7 mouse cellular contexts compared by ENCODE assay signal in the genomic region with DNA sequence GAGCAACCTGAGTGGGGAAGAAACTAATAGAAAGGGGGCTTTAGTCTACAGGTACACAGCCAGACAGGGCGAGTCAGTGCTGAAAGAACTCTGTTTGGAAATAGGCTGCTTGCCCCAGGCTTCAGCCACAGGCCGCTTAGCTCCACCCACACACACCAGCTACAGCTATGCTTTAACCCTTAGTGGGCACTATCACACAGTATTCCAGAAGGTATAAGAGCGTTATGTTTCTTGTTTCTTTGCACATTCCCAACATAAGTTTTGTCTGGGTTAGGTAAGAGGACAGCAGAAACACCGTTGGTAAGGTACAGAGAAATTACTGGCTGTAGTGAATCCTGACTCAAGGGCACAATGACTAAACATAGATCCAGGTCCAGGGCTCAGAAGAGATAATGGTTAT.
A peak's percentile ranks its signal among the peaks of the same experiment; 100 is the strongest.
DNase-seq lines count a peak whose midpoint lies in the region; ATAC-seq lines count a peak whose summit lies in the region.

No protein-coding gene starts in this region.

- H3K27ac ChIP-seq in limb, embryonic 12.5 days = no peak overlapping the region
- H3K27ac ChIP-seq in midbrain, embryonic 16.5 days (ENCODE audit: low read length) = no peak overlapping the region

- H3K36me3 ChIP-seq in limb, embryonic 12.5 days = no peaks in the 10 kb centered on the region
- H3K36me3 ChIP-seq in midbrain, embryonic 16.5 days (ENCODE audit: control insufficient read depth, insufficient read depth, low read length) = no peaks in the 10 kb centered on the region

- H3K9ac ChIP-seq in limb, embryonic 12.5 days (replicated peaks) = no peak overlapping the region
- H3K9ac ChIP-seq in midbrain, embryonic 16.5 days (ENCODE audit: low read depth, low read length) = no peak overlapping the region

- peak; percentile 75 for DNase-seq in 416B (ENCODE audit: low read depth)
- peak; percentile 82 for DNase-seq in Muller cell, postnatal 12 days (ENCODE audit: inconsistent ontology term)
- DNase-seq in embryo, embryonic 9.5 days (ENCODE audit: extremely low spot score) = peak; percentile 45
- DNase-seq in right cerebral cortex, adult 18-20 months = no peak

- 9% methylated on average over 4 of the region's 4 CpGs for WGBS in limb, embryonic 12.5 days
- WGBS in midbrain, embryonic 16.5 days = 7% methylated on average over 4 of the region's 4 CpGs

- peak; percentile 50 to 53; a peak in 3 of 4 replicates for ATAC-seq in hematopoietic stem cell, adult 5-6 weeks (replicated peaks in 1 of 2; ENCODE audit: insufficient read depth in 1 of 2, low FRiP score in 2 of 2, low TSS enrichment in 1 of 2, low read depth in 1 of 2, poor library complexity in 2 of 2, severe bottlenecking in 2 of 2)
- 0 out of 2 replicates have a peak, but pooled peaks have one; percentile 39 for ATAC-seq in limb, embryonic 12.5 days (ENCODE audit: insufficient number of reproducible peaks, insufficient read depth, low FRiP score, low TSS enrichment, low read depth)
- no peak for ATAC-seq in midbrain, embryonic 16.5 days

- no peaks in the 10 kb centered on the region for H3K27me3 ChIP-seq in limb, embryonic 12.5 days
- H3K27me3 ChIP-seq in midbrain, embryonic 16.5 days (ENCODE audit: control insufficient read depth, insufficient read depth, low read depth, low read length) = no peaks in the 10 kb centered on the region

- H3K4me1 ChIP-seq in limb, embryonic 12.5 days (replicated peaks) = peaks cover 51% of the 10 kb centered on the region
- H3K4me1 ChIP-seq in midbrain, embryonic 16.5 days (ENCODE audit: control insufficient read depth, insufficient read depth, low read length) = peaks cover 22% of the 10 kb centered on the region

- H3K4me3 ChIP-seq in limb, embryonic 12.5 days (replicated peaks) = no peak overlapping the region
- no peak overlapping the region for H3K4me3 ChIP-seq in midbrain, embryonic 16.5 days (ENCODE audit: low read depth, low read length)

- H3K9me3 ChIP-seq in limb, embryonic 12.5 days = no peaks in the 10 kb centered on the region
- H3K9me3 ChIP-seq in midbrain, embryonic 16.5 days (replicated peaks; ENCODE audit: control insufficient read depth, low read length, poor library complexity, severe bottlenecking) = no peaks in the 10 kb centered on the region

- H3K4me2 ChIP-seq in limb, embryonic 12.5 days = peak overlapping the region; percentile 23
- H3K4me2 ChIP-seq in midbrain, embryonic 16.5 days (ENCODE audit: low read length) = peak overlapping the region; percentile 2; the same call in 1 of the 2 replicates
